Mouse (Mus musculus) megakaryocyte, embryonic 14.5 days (primary cell): ENCODE data around the gene Rapsn. TPM values are rescaled to one million over a fixed set of nuclear protein-coding genes. Genes with fewer than 3 reads are reported as not detected.
"Not testable (repeated sequence)": the region's sequence is repeated elsewhere in the genome, so short reads cannot be mapped to it uniquely, and the experiment has no call there.

Experiments
- H3K27me3 ChIP-seq: replicated peaks from 2 replicates; pipeline ENCODE3; 2012; ENCODE audit warnings: inconsistent platforms
- H3K36me3 ChIP-seq: replicated peaks from 2 replicates; pipeline ENCODE3; 2012; ENCODE audit warnings: low read length, inconsistent platforms, mixed read lengths
- H3K4me1 ChIP-seq: 2 replicates; pipeline ENCODE4 v1.6.1; 2012; ENCODE audit warnings: inconsistent platforms
- H3K4me3 ChIP-seq: replicated peaks from 2 replicates; pipeline ENCODE3; 2012; ENCODE audit warnings: moderate library complexity, mild to moderate bottlenecking, inconsistent platforms
- H3K9me3 ChIP-seq: 2 replicates; pipeline ENCODE4 v1.6.1; 2012; ENCODE audit warnings: inconsistent platforms
- FLI1 ChIP-seq: IDR thresholded peaks from 2 replicates; pipeline ENCODE4 v1.6.1; 2012; ENCODE audit warnings: low read length, inconsistent platforms, mixed read lengths
- GATA1 ChIP-seq: IDR thresholded peaks from 3 replicates; pipeline ENCODE4 v1.6.1; 2012; ENCODE audit warnings: mixed read lengths, low read length, inconsistent platforms, borderline replicate concordance
- polyA plus RNA-seq: library from polyadenylated mRNA; stranded (reverse); fragments of >175 nt; gene quantifications from 2 replicates; pipeline ENCODE4 v1.2.3, GENCODE M21; 2012; ENCODE audit warnings: low replicate concordance; ENCODE audit not compliant: insufficient read depth

Rapsn gene
- 6.0 and 10.3 TPM in 2 replicates for polyA plus RNA-seq

- peaks cover 12% of the 10 kb centered on the region for H3K27me3 ChIP-seq
- no peaks in the 10 kb centered on the region for H3K36me3 ChIP-seq
- no peak for TF ChIP-seq FLI1
- TF ChIP-seq GATA1, result no peak
- H3K9me3 ChIP-seq, result peaks cover 4% of the 10 kb centered on the region; the same call in 1 of the 2 replicates
- peaks cover 37% of the 10 kb centered on the region for H3K4me1 ChIP-seq
- no peak within 1 kb of the TSS for H3K4me3 ChIP-seq
Measured at GRCm38 (mm10) chr2:91035385-91035784, at the start of gene Rapsn. TSS of gene Rapsn (plus strand) at chr2:91035620.

GRCm38 (mm10) chr2:90986055-90986454 lies 49.4 kb upstream of the Rapsn start:
- H3K4me3 ChIP-seq, result no peak overlapping the region
- TF ChIP-seq FLI1 (no peak), GATA1 (no peak)
- peaks cover 18% of the 10 kb centered on the region for H3K36me3 ChIP-seq
- no peaks in the 10 kb centered on the region for H3K27me3 ChIP-seq
- H3K4me1 ChIP-seq, result peaks cover 69% of the 10 kb centered on the region
- no peaks in the 10 kb centered on the region for H3K9me3 ChIP-seq

DNA sequence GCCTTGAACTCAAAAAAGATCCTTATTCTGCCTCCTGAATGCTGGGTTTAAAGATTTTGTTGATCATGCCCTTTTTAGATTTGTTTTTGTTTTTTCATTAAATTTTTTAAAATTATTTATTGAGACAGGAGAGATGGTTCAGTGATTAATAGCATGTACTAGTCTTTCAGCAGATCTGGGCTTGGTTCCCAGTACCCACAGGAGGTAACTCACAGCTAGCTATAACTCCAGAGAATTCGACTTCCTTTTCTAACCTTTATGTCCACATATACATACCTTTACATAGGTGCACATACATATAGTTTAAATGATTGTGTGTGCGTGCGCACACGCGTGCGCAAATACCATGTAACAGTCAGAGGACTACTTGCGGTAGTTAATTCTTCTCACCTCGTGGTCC lies 26.9 kb upstream of the Rapsn start:
- H3K9me3 ChIP-seq, result no peaks in the 10 kb centered on the region
- peaks cover 18% of the 10 kb centered on the region for H3K4me1 ChIP-seq
- no peaks in the 10 kb centered on the region for H3K27me3 ChIP-seq
- no peak overlapping the region for H3K4me3 ChIP-seq
- no peak for TF ChIP-seq FLI1
- no peak for TF ChIP-seq GATA1
- peaks cover 97% of the 10 kb centered on the region for H3K36me3 ChIP-seq

DNA sequence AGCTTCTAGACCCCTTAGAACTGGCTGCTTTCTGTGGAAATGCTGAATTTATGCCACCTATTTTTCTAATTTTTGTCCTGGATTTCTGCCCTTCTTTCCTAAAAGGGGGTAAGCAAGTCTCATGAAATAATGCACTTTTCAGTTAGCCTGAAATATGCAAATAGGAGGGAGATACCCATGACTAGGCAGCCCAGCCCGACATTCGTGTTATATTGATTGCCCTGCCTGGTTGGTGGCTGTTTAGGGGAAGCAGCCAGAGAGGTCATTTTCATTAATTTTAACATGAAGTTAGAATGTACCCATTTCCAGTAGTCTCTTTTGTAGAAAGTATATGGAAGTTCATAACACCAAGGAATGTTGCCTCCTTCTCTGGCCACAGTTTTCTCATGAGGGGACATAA lies 21.5 kb upstream of the Rapsn start:
- peaks cover 95% of the 10 kb centered on the region for H3K36me3 ChIP-seq
- H3K4me3 ChIP-seq, result no peak overlapping the region
- no peaks in the 10 kb centered on the region for H3K9me3 ChIP-seq
- peaks cover 39% of the 10 kb centered on the region for H3K4me1 ChIP-seq
- TF ChIP-seq FLI1 (no peak), GATA1 (no peak)
- no peaks in the 10 kb centered on the region for H3K27me3 ChIP-seq

DNA sequence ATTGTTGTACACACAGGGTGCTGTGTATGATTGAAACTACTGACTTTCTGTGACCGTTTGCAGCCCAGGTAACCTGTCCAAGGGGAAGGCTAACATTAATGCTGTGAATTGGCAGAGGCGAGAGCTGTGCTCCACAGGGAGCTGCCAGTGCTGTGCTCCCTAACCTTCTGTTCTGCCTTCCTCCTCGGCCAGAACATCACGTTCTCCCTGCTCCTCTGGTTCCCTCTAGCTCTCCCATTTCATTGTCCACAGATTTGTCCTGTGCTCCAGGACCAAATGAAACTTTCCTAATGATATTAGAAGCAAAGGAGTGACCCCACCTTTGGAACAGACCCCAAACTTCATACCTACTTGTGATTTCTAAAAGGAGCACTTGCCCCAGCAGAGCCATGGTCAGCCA lies 20.0 kb upstream of the Rapsn start:
- H3K4me1 ChIP-seq, result peaks cover 39% of the 10 kb centered on the region
- TF ChIP-seq FLI1 (no peak), GATA1 (no peak)

GRCm38 (mm10) chr2:91018061-91018788 lies 17.2 kb upstream of the Rapsn start:
- TF ChIP-seq FLI1, result no peak
- no peak for TF ChIP-seq GATA1
- Histone ChIP-seq H3K9me3 (no peaks in the 10 kb centered on the region), H3K4me3 (no peak overlapping the region), H3K36me3 (peaks cover 81% of the 10 kb centered on the region), H3K4me1 (peaks cover 41% of the 10 kb centered on the region), H3K27me3 (no peaks in the 10 kb centered on the region)

More for the DNA sequence above, 20.0 kb upstream of the Rapsn start:
- H3K27me3 ChIP-seq, result no peaks in the 10 kb centered on the region
- H3K9me3 ChIP-seq, result no peaks in the 10 kb centered on the region
- H3K36me3 ChIP-seq, result peaks cover 95% of the 10 kb centered on the region
- H3K4me3 ChIP-seq, result no peak overlapping the region

- no peaks in the 10 kb centered on the region for H3K27me3 ChIP-seq
- TF ChIP-seq FLI1 (no peak), GATA1 (no peak)
- H3K9me3 ChIP-seq, result no peaks in the 10 kb centered on the region
- peaks cover 40% of the 10 kb centered on the region for H3K4me1 ChIP-seq
- H3K36me3 ChIP-seq, result peaks cover 80% of the 10 kb centered on the region
- H3K4me3 ChIP-seq, result no peak overlapping the region
Measured at GRCm38 (mm10) chr2:91019911-91020310, 15.5 kb upstream of the Rapsn start.

DNA sequence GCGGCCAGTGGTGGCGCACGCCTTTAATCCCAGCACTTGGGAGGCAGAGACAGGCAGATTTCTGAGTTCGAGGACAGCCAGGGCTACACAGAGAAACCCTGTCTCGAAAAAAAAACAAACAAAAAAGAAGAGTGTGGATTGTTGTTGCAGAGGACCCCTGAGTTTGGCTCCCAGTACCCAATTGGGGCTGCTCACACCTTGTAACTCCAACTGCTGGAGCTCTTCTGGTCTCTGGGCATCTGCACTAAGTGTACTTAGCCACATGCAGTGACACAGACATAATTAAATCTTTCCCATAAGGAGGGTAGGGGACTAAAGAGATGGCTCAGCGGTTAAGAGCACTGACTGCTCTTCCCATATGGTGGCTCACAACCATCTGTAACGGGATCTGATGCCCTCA lies 13.2 kb upstream of the Rapsn start:
- H3K4me3 ChIP-seq, H3K27me3 ChIP-seq, H3K9me3 ChIP-seq: not testable (repeated sequence)
- Histone ChIP-seq H3K4me1 (peaks cover 44% of the 10 kb centered on the region), H3K36me3 (peaks cover 66% of the 10 kb centered on the region)

GRCm38 (mm10) chr2:91023131-91023530 lies 12.3 kb upstream of the Rapsn start:
- Histone ChIP-seq H3K4me1 (peaks cover 45% of the 10 kb centered on the region), H3K4me3 (no peak overlapping the region), H3K36me3 (peaks cover 57% of the 10 kb centered on the region), H3K27me3 (no peaks in the 10 kb centered on the region), H3K9me3 (no peaks in the 10 kb centered on the region)
- no peak for TF ChIP-seq GATA1
- no peak for TF ChIP-seq FLI1

GRCm38 (mm10) chr2:91023956-91024355 lies 11.5 kb upstream of the Rapsn start:
- peaks cover 50% of the 10 kb centered on the region for H3K36me3 ChIP-seq
- TF ChIP-seq GATA1 (no peak), FLI1 (no peak)
- peaks cover 49% of the 10 kb centered on the region for H3K4me1 ChIP-seq
- no peak overlapping the region for H3K4me3 ChIP-seq
- H3K9me3 ChIP-seq, result no peaks in the 10 kb centered on the region
- H3K27me3 ChIP-seq, result no peaks in the 10 kb centered on the region
